Mouse (Mus musculus): ENCODE measurements at regions not wholly inside any gene's neighbourhood (a gene's known extent, or its start where the extent isn't known, plus 50 kb on each side); places are given as distances from the start of the nearest gene placed in this dataset.

GRCm38 (mm10) chr5:82356336-82356735 is 998.7 kb downstream of the Tecrl start:
- TF ChIP-seq CTCF (IDR thresholded peaks at IDR 0.05; ENCODE audit: control insufficient read depth, insufficient read depth, insufficient read length) (no peak), MAX (IDR thresholded peaks at IDR 0.05) (no peak), USF1 (IDR thresholded peaks at IDR 0.05; ENCODE audit: low read depth) (no peak), MYOD1 (IDR thresholded peaks at IDR 0.05; ENCODE audit: control insufficient read depth, insufficient read length, low read depth) (no peak), MYOG (IDR thresholded peaks at IDR 0.05; ENCODE audit: control insufficient read depth, extremely low read depth, insufficient read length) (no peak), CEBPB (IDR thresholded peaks at IDR 0.05; ENCODE audit: low read depth) (no peak), FOSL1 (IDR thresholded peaks at IDR 0.05; ENCODE audit: insufficient read depth, low read length, poor library complexity, severe bottlenecking) (no peak)

Measured in C2C12 (cell line).